Mouse (Mus musculus): ENCODE results near the gene Erbin. TPM values are rescaled to one million over a fixed set of nuclear protein-coding genes. Genes with fewer than 3 reads are reported as not detected.

Erbin gene
- 10 to 100 TPM; 43.9 to 45.0 TPM for total RNA-seq (2021)
- long read RNA-seq, experiment 1, full-length matches to known transcripts, result 4 of 12 reads
- long read RNA-seq, experiment 1, partial matches to known transcripts, result 7 of 12 reads
- long read RNA-seq, experiment 1, other reads (novel, unspliced or antisense), result 1 of 12 reads
- long read RNA-seq, experiment 2, full-length matches to known transcripts, result 5 of 8 reads
- long read RNA-seq, experiment 2, partial matches to known transcripts, result 0 of 8 reads
- long read RNA-seq, experiment 2, other reads (novel, unspliced or antisense), result 3 of 8 reads

DNA sequence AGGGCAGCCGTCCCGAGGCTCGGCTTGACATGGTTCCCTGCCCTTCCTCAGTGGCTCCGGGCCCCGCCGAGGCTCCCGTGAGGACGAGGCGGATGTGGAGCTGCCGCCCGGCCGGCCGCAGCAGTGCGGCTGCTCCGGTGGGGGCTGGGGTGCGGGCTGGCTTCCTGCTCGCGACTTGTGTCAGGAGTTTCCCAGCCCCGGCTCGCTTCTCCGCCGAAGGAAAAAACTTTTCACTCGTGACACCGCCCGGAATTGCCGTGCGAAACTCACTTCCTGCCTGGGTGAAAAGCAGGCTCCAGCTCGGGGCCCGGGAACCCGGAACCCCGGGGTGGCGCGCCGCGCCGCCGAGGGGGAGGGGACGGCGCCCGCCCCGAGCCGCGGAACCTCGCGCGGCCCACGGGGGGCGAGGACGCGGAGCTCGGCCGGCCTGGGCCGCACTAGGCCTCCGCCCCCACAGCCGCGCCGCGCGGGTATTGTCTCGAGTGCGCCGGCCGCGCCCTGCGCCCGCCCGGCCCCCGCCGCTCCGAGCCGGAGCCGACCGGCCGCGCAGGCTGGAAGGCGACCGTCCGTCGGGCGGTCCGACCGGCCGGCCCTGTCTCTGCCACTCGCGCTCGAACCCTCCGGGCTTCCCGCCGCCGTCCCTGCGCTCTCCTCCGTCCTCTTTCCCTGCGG lies at the start of gene Erbin:
Gene Erbin, minus strand, starts transcription at position 254 of the 672 bp plus-strand sequence.
- peak; percentile 47 to 63 for DNase-seq (ENCODE audit: low spot score in 2 of 2)

GRCm38 (mm10) chr13:103969912-103970311 lies 49.6 kb upstream of the Erbin start:
- DNase-seq (ENCODE audit: low spot score in 2 of 2), result no peak

DNA sequence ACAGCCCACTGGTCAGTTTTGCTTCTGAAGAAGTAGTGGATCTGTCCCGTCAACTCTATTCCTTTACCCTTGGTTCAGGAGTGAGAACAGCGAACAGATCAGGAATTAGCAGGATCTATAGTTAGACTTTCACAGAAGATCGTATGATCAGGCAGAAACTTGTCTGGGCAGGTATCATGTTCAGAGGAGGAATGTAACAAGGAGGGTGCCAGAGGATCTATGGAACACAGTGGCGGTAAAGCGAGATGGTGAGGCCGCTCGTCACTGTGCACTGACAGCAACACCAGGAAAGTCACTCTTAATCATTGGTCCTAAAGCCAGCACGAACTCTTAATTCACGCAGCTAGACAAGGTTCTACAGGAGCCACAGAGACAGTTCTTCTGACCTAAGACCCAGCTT lies 47.7 kb upstream of the Erbin start:
- DNase-seq (ENCODE audit: low spot score in 2 of 2), result no peak

GRCm38 (mm10) chr13:103966696-103967215 lies 46.4 kb upstream of the Erbin start:
- DNase-seq (ENCODE audit: low spot score in 2 of 2), result no peak

GRCm38 (mm10) chr13:103965187-103965586 lies 44.9 kb upstream of the Erbin start:
- no peak for DNase-seq (ENCODE audit: low spot score in 2 of 2)

DNA sequence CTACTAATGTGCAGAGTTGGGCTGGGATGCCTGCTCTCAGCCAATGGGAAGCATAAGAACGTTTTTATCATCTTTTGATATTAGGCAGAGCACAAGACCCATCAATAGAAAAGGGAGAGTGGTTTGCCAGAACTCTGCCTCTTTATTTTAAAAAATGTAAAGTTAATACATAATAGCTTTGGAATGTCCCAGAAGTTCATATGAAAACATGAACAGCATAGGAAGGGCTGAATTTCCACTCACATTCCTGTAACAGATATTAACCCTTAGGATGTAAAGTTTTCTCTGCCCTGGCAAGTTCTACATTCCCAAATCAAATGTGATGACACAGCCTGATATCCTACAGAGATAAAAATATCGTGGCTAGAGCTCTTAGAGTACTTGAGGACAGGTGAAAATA lies 42.8 kb upstream of the Erbin start:
- no peak for DNase-seq (ENCODE audit: low spot score in 2 of 2)

DNA sequence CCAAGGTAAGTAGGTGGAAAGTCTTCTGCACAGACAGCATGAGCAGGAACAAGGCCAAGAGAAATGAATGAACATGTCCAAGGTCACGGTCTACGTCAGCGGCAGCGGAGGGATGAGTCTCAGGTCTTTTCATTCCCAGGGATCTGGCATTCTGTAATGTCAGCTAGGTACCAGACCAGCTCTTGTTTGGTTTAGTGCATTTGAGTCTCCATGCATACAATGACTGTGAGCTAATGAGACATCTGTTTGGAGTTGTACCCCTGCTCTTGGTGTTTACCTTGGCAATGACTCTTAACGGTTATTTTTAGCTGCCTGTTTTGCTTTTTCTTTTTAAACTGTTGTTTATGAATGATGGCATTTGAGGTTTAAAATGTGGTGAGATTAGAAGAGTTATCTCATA lies 39.5 kb upstream of the Erbin start:
- no peak for DNase-seq (ENCODE audit: low spot score in 2 of 2)

DNA sequence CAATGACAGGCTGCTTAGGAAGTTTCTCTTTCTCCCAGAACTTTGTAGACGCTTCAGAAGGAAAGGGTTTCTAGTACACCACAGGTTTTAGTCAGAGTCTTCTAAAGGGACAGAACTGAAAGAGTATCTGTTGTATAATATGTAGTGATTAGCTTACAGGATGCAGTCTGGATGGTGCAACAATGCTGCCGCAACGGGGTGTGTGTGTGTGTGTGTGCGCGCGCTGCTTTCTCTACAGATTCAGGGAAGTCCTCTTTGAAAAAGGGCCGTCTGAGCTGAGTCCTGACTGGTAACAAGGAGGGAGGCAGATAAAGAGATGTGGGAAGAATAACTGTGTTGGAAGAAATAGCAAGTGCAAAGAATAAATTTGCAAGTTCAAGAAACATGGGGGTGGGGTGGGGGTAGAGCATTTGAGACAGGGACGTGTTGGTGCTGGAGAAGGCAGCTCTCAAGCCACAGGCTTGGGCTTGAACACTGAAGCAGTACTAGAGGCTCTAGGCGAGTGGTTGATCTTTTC lies 38.4 kb upstream of the Erbin start:
- DNase-seq (ENCODE audit: low spot score in 2 of 2), result peak in 1 of 2 experiments; percentile 21

DNA sequence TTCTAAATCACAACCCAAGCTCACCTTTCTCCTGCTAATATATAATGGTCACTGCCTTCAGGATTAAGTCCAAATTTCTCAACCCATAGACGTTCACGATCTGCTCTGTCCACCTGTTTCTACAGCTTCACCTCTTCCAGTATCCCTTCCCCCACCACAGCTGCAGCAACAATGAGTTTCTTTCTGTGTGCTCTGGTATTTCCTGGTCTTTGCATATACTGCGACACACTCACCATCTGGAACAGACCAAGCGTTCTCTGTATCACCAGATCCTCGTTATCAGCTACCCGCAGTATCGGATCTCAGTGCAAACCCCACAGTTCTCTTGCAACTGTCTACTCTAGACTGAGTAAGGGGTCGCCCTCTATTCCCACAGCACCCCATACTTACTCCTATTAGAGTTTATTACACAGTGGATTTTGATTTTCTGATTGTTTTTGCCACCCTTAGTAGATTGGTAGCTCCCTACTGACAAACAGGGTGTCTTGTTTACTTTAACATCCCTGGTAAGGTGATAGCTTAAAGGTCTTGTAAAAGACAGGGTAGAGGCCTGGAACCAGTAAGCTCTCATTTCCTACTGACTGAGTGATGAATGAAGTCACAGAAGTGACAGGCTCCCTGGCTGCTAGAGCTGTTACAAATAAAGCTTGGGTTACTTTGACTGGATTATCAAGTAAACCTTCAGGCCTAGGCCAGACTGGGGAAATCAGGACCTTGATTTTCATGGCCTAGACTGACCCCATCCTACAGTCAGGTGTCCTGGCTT lies 37.0 kb upstream of the Erbin start:
- DNase-seq (ENCODE audit: low spot score in 2 of 2), result no peak

GRCm38 (mm10) chr13:103955652-103956051 lies 35.3 kb upstream of the Erbin start:
- DNase-seq (ENCODE audit: low spot score in 2 of 2), result no peak

DNA sequence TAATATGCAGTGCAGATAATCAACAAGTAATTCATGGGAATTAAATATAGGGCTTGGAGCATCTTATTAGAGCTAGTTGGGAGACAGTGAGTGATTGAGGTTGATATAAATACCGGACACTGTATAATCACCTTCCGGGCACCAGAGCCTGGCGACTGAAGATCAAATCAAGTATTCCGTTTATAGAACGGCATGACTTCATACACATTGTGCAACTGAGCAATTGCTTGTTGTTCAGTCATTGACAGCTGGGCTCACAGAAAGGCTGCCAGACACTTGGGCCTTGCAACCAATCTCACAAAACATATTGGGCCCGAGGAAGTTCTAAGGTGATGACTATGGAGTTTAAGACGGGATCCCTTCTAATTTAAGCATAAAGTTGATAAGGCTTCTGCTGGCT lies 31.1 kb upstream of the Erbin start:
- DNase-seq (ENCODE audit: low spot score in 2 of 2), result no peak

DNA sequence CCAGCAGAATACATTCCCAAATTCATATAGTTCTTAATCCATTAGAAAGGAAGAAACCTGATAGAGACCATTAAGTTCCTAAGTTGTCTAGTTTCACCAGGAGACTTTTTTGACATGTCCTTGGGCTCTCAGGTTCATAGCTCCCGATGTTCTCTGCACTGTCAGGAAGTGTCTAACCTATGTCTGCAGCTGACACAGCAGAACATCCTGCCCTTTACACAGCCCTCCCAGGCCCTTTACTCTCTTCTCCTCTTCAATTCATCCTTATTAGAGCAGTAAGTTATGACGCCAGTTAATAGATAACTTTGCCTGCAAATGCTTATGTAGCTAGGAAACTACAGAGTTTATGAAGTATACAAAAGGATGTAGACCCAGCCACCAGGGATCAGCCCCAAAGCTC lies 20.5 kb upstream of the Erbin start:
- DNase-seq (ENCODE audit: low spot score in 2 of 2), result no peak

DNA sequence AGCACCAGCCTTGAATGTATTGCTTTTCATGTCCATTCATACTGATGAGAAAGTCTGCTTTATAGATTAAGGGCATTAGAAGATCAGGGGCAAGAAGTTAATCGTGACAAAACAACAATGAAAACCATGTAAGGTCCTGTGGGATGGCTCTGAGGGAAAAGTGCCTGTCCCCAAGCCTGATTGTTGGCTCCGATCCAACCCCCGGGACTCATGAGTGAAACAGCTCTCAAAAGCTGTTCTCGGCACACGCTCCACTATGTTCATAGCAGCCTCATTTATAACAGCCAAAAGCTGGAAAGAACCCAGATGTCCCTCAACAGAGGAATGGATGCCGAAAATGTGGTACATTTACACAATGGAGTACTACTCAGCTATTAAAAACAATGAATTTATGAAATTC lies 4.3 kb upstream of the Erbin start:
- no peak for DNase-seq (ENCODE audit: low spot score in 2 of 2)

DNA sequence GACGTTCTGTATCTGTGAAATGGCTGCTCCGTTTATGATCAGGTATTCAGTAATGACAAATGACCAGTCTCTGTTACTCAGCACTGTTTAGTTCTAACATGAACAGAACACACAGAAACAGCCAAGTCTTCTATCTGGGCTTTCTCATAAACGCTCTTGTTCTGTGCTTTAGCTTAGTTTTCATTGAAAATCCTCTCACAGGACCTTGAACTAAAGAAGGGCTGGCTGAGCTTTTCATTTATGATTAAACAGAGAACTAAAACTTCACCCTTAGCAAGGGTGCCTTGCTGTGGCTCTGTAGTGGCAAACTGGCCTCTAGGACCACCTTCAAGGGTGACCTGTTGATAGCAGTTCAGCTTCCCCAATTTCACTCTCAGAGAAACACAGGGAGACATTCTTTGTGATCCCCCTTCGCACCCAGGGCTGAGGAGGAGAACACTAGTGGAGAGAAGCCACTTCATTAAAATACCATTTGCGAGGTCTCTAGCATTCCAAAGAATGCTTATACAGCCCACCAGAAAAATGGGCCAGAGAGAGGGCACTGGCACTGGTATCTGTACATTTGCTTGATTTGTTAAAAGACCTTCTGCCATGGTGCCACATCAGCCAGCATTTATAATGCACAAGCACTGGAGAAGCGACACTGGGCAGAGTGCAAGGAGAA lies 3.2 kb upstream of the Erbin start:
- DNase-seq (ENCODE audit: low spot score in 2 of 2), result no peak

DNA sequence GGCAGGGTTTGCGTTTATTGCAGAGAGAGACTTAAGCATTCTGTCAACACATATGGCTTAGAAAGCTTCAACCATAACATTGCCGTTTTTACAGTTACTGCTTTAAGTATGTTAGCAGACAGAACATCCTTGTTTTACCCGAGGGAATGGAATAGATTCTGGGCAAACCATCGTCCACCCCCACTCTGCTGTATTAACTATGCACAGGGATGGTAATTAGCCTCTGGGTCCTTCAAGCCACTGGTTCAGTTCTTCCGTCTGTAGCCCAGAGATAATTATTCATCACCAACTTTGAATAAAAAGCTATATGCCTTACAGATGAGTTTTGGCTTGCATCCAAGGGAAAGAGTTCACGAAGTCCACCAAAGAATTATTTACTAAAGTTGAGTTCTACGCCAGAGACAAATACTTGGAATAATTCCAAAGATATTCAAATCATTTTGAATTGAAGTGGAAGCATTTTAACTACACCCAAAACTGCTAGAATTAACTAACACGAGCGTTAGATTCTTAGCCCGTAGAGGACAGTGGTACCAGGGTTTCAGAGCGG lies 1.6 kb upstream of the Erbin start:
- no peak for DNase-seq (ENCODE audit: low spot score in 2 of 2)

GRCm38 (mm10) chr13:103920933-103921830 lies 868 bp upstream of the Erbin start:
- DNase-seq (ENCODE audit: low spot score in 2 of 2), result peak; percentile 72 to 77

- peak in 1 of 2 experiments; percentile 12 for DNase-seq (ENCODE audit: low spot score in 2 of 2)
Observed at GRCm38 (mm10) chr13:103919956-103920260, 406 bp downstream of the Erbin start.

DNA sequence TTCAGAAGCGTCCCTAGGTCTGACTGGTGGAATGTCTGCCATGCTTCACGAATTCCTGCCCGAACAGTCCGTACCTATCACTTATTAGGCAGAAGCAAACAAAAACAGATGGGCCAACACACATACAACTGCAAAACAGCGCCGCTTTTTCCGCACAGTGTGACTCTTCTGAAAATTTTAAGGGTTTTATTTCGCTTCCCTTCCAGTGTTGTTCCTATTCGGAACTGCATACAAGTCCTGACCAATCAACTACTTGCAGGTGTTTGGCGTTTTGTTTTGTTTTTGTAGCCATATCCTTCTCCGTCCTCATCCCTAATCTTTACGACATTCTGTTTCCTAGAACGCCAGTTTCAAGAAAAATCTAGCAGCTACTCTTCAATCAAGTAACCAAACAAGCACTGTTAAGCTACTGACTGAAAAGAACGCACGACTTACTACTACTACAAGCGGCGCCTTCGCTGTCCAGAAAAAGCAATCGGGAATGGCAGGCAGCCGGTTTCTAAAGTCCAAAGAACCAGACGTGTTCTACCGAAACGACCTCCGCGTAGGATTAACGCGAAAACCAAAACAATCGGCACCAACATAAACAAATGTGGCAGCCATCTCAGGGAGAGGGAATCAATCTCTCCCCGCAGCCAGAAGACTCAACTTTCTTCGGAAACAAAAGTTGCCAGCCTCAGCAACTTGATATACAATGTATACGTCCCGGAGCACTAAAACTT lies 919 bp downstream of the Erbin start:
- peak; percentile 6 to 13 for DNase-seq (ENCODE audit: low spot score in 2 of 2)

- no peak for DNase-seq (ENCODE audit: low spot score in 2 of 2)
Observed at GRCm38 (mm10) chr13:103918432-103918831, 1.9 kb downstream of the Erbin start.
